Mouse (Mus musculus): ENCODE results near the gene Hist2h4. TPM values are rescaled to one million over a fixed set of nuclear protein-coding genes. Genes with fewer than 3 reads are reported as not detected.
A peak's percentile ranks its signal among the peaks of the same experiment; 100 is the strongest.
"Not testable (repeated sequence)": the region's sequence is repeated elsewhere in the genome, so short reads cannot be mapped to it uniquely, and the experiment has no call there.

Gene Hist2h4
- total RNA-seq (2018; cell fraction: chromatin; rRNA removed), result 10 to 100 TPM in 7 of 26 experiments, 1 to 10 TPM in 19; 1.6 to 32.3 (median 3.5) TPM
- 10 to 100 TPM in 8 of 26 experiments, 1 to 10 TPM in 18; 2.0 to 18.5 (median 6.1) TPM for total RNA-seq (2018; cell fraction: cytosol; rRNA removed)
- total RNA-seq (2018; cell fraction: nucleus; rRNA removed), result 10 to 100 TPM in 10 of 26 experiments, 1 to 10 TPM in 16; 2.0 to 52.7 (median 8.6) TPM
- polyA plus RNA-seq (2018), result 0.30 to 0.62 TPM in 2 of 3 replicates, not detected in the other

GRCm38 (mm10) chr3:96262979-96263550 is at the start of gene Hist2h4:
Hist2h4 (minus strand) TSS chr3:96263311.
- Histone ChIP-seq H3K36me3 (ENCODE audit: inconsistent target) (no peaks in the 10 kb centered on the region), H3K27ac (peak within 1 kb of the TSS; percentile 95), H3K4me3 (ENCODE audit: inconsistent target) (peak within 1 kb of the TSS; percentile 51), H3K79me2 (ENCODE audit: inconsistent target) (no peaks in the 10 kb centered on the region; the same call in 1 of the 2 replicates)
- WGBS (ENCODE audit: missing documents), result 1% methylated on average over 40 of the region's 40 CpGs

GRCm38 (mm10) chr3:96312341-96313098 is 49.4 kb upstream of the Hist2h4 start:
- no peaks in the 10 kb centered on the region for H3K36me3 ChIP-seq (ENCODE audit: inconsistent target)
- no peak overlapping the region for H3K4me3 ChIP-seq (ENCODE audit: inconsistent target)
- no peaks in the 10 kb centered on the region for H3K79me2 ChIP-seq (ENCODE audit: inconsistent target)
- H3K27ac ChIP-seq, result no peak overlapping the region
- 72% methylated on average over 8 of the region's 8 CpGs for WGBS (ENCODE audit: missing documents)

- Histone ChIP-seq H3K79me2 (ENCODE audit: inconsistent target) (no peaks in the 10 kb centered on the region), H3K4me3 (ENCODE audit: inconsistent target) (no peak overlapping the region), H3K27ac (no peak overlapping the region), H3K36me3 (ENCODE audit: inconsistent target) (no peaks in the 10 kb centered on the region)
- WGBS (ENCODE audit: missing documents), result 58% methylated on average over 3 of the region's 3 CpGs
These were observed 46.3 kb upstream of the Hist2h4 start for GRCm38 (mm10) chr3:96309441-96309840.

GRCm38 (mm10) chr3:96306506-96306905 is 43.4 kb upstream of the Hist2h4 start:
- H3K36me3 ChIP-seq (ENCODE audit: inconsistent target), result no peaks in the 10 kb centered on the region
- H3K27ac ChIP-seq, result no peak overlapping the region
- 36% methylated on average over 9 of the region's 9 CpGs for WGBS (ENCODE audit: missing documents)
- no peaks in the 10 kb centered on the region for H3K79me2 ChIP-seq (ENCODE audit: inconsistent target)
- no peak overlapping the region for H3K4me3 ChIP-seq (ENCODE audit: inconsistent target)

GRCm38 (mm10) chr3:96302076-96302475 is 39.0 kb upstream of the Hist2h4 start:
- Histone ChIP-seq H3K4me3 (ENCODE audit: inconsistent target) (no peak overlapping the region), H3K79me2 (ENCODE audit: inconsistent target) (no peaks in the 10 kb centered on the region), H3K36me3 (ENCODE audit: inconsistent target) (no peaks in the 10 kb centered on the region), H3K27ac (peak overlapping the region; percentile 97)
- WGBS (ENCODE audit: missing documents), result 92% methylated on average over 5 of the region's 5 CpGs

- Histone ChIP-seq H3K4me3 (ENCODE audit: inconsistent target) (peak overlapping the region; percentile 30), H3K79me2 (ENCODE audit: inconsistent target) (no peaks in the 10 kb centered on the region), H3K27ac (peak overlapping the region; percentile 97), H3K36me3 (ENCODE audit: inconsistent target) (no peaks in the 10 kb centered on the region)
- 11% methylated on average over 26 of the region's 26 CpGs for WGBS (ENCODE audit: missing documents)
These were observed 37.8 kb upstream of the Hist2h4 start for GRCm38 (mm10) chr3:96300706-96301529.

DNA sequence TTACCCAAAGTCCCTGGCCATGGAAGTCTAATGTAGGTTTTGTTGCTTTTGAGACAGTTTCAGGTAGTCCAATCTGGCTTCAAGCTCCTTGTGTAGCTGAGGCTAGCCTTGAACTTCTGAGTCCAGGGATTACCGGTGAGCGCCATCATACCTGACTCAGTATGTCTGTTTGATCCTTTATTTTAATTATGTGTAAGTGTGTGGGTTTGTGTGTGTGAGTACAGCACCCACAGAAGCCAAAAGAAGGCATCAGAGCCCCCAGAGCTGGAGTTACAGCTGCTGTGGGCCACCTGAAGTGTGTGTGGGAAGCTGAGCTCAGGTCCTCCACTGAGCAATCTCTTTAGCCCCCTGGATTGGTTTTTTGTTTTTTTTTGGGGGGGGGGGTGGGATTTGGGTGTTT is 36.5 kb upstream of the Hist2h4 start:
- no peaks in the 10 kb centered on the region for H3K36me3 ChIP-seq (ENCODE audit: inconsistent target)
- no peaks in the 10 kb centered on the region for H3K79me2 ChIP-seq (ENCODE audit: inconsistent target)
- 94% methylated on average over 2 of the region's 2 CpGs for WGBS (ENCODE audit: missing documents)
- peak overlapping the region; percentile 97 for H3K27ac ChIP-seq
- H3K4me3 ChIP-seq (ENCODE audit: inconsistent target), result no peak overlapping the region

DNA sequence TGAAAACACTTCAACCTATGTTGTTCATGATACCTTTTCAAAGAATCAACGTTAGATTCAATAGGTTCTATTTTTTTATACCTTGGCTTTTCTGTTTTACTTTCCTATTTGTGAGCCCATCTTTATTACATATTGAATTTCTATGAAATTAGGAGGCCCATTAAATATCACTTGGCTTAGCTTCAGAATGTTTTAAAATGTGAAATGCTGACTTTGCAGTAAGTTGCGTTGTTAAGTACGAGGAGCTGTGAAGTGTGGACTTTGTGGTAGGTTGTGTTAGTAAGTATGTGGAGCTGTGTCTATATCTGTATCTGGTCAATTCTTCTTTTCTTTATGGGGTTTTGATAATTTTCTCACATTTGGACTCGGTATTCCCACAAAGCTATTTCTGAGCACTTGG is 35.2 kb upstream of the Hist2h4 start:
- Histone ChIP-seq H3K4me3 (ENCODE audit: inconsistent target) (no peak overlapping the region), H3K79me2 (ENCODE audit: inconsistent target) (peaks cover 3% of the 10 kb centered on the region; the same call in 1 of the 2 replicates), H3K36me3 (ENCODE audit: inconsistent target) (no peaks in the 10 kb centered on the region), H3K27ac (no peak overlapping the region)
- 94% methylated on average over 4 of the region's 4 CpGs for WGBS (ENCODE audit: missing documents)

- peak within 1 kb of the TSS; percentile 96 for H3K27ac ChIP-seq
- H3K36me3 ChIP-seq (ENCODE audit: inconsistent target), result peaks cover 16% of the 10 kb centered on the region
- peak within 1 kb of the TSS; percentile 55 for H3K4me3 ChIP-seq (ENCODE audit: inconsistent target)
- 0% methylated on average over 4 of the region's 4 CpGs for WGBS (ENCODE audit: missing documents)
- H3K79me2 ChIP-seq (ENCODE audit: inconsistent target), result peaks cover 47% of the 10 kb centered on the region
These were observed 30.7 kb upstream of the Hist2h4 start, which contains the start of gene Fcgr1 for GRCm38 (mm10) chr3:96293787-96294186. Fcgr1 (minus strand) TSS chr3:96293969.

GRCm38 (mm10) chr3:96293368-96293767 is 30.3 kb upstream of the Hist2h4 start:
- Histone ChIP-seq H3K27ac (peak overlapping the region; percentile 96), H3K4me3 (ENCODE audit: inconsistent target) (peak overlapping the region; percentile 55), H3K79me2 (ENCODE audit: inconsistent target) (peaks cover 47% of the 10 kb centered on the region), H3K36me3 (ENCODE audit: inconsistent target) (peaks cover 20% of the 10 kb centered on the region)
- 18% methylated on average over 5 of the region's 5 CpGs for WGBS (ENCODE audit: missing documents)

GRCm38 (mm10) chr3:96292641-96293040 is 29.5 kb upstream of the Hist2h4 start:
- 69% methylated on average over 6 of the region's 6 CpGs for WGBS (ENCODE audit: missing documents)
- H3K27ac ChIP-seq, result peak overlapping the region; percentile 96
- peak overlapping the region; percentile 55 for H3K4me3 ChIP-seq (ENCODE audit: inconsistent target)

GRCm38 (mm10) chr3:96290727-96291126 is 27.6 kb upstream of the Hist2h4 start:
- not testable (repeated sequence) for H3K4me3 ChIP-seq (ENCODE audit: inconsistent target); H3K27ac ChIP-seq
- Histone ChIP-seq H3K79me2 (ENCODE audit: inconsistent target) (peaks cover 47% of the 10 kb centered on the region), H3K36me3 (ENCODE audit: inconsistent target) (peaks cover 44% of the 10 kb centered on the region)
- WGBS (ENCODE audit: missing documents), result 100% methylated on average over 1 of the region's 3 CpGs

More at GRCm38 (mm10) chr3:96292641-96293040, 29.5 kb upstream of the Hist2h4 start:
- Histone ChIP-seq H3K79me2 (ENCODE audit: inconsistent target) (peaks cover 47% of the 10 kb centered on the region), H3K36me3 (ENCODE audit: inconsistent target) (peaks cover 27% of the 10 kb centered on the region)

DNA sequence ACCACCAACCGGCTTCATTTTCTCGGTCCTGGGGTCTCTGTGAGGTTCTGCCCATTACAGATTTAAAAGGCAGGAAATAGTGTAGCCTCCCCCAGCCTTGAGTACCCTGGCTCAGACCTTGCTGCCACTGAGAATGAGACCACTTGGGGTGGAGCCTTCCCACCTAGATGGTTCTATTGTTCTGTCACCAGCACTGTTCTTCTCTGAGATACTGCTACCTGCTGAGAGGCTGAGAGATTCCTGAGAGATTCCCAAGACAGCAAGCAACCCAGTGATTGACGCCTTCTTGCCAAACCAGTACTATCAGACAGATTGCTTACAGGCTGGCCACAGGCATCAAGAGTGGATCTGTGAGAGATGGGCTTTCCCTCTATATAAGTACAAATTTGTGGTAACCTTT is 26.1 kb upstream of the Hist2h4 start:
- H3K79me2 ChIP-seq (ENCODE audit: inconsistent target), result peaks cover 47% of the 10 kb centered on the region
- H3K36me3 ChIP-seq (ENCODE audit: inconsistent target), result peaks cover 59% of the 10 kb centered on the region
- no peak overlapping the region for H3K4me3 ChIP-seq (ENCODE audit: inconsistent target)
- no peak overlapping the region for H3K27ac ChIP-seq
- WGBS (ENCODE audit: missing documents), result 85% methylated on average over 3 of the region's 3 CpGs

DNA sequence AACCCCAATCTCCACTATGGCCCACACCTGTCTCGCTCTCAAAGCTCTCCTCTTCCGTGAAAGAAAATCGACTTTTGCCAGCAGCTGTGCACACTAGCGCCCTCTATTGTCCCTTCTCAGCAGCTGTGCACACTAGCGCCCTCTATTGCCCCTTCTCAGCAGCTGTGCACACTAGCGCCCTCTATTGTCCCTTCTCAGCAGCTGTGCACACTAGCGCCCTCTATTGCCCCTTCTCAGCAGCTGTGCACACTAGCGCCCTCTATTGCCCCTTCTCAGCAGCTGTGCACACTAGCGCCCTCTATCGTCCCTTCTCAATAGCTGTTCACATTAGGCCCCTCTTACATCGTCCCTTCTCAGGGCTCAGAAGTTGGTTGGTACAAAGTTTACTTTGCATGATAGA is 24.2 kb upstream of the Hist2h4 start:
- Histone ChIP-seq H3K79me2 (ENCODE audit: inconsistent target) (peaks cover 33% of the 10 kb centered on the region), H3K36me3 (ENCODE audit: inconsistent target) (peaks cover 71% of the 10 kb centered on the region)
- H3K4me3 ChIP-seq (ENCODE audit: inconsistent target); H3K27ac ChIP-seq: not testable (repeated sequence)
- WGBS (ENCODE audit: missing documents), result 95% methylated on average over 8 of the region's 11 CpGs

All from macrophage (primary cell).